Mouse (Mus musculus): ENCODE results near the gene Tmem242.
"Not testable (repeated sequence)": the region's sequence is repeated elsewhere in the genome, so short reads cannot be mapped to it uniquely, and the experiment has no call there.

The Tmem242 gene

DNA sequence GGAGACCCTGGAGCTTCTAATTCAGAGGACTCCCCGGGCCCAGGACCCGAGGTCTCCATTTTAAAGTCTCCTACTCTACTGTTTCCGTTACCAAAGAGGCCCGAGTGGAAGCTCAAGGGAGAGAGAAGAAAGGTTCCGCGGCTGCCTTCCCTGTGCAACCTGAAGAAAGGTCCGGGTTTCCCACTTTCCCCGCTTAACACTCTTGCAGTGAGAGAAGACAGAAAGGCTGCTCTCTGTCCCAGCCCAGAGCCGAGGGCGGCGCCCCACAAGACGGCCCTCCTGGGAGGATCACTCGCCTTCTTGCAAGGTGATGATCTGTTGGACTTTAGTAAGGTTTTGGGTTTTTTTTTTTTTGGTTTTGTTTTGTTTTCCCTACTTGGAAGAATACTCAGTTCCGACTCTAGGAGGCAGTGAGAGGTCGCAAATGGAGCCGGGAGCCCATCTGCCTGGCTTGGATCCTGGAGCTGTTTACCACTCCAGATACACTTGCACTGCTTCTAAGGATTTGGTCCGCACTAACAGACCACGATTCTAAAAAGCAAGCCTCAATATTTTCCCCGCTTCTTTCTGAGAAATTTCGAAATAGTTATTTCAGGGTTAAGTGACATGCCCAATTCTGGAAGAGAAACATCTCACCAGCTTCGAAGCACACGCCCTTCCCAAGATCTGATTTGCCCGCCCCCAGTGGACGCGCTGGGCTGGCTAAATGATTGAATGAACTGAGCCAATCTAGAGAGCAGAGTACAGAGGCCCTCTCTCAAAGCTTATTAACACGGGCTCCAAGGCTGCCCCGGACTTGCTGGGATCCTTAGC is at the start of gene Tmem242:
Tmem242 (minus strand) TSS at position 101 of the 813 bp plus-strand sequence.
- DNase-seq (ENCODE audit: low read depth, low spot score), result peak; percentile 96

DNA sequence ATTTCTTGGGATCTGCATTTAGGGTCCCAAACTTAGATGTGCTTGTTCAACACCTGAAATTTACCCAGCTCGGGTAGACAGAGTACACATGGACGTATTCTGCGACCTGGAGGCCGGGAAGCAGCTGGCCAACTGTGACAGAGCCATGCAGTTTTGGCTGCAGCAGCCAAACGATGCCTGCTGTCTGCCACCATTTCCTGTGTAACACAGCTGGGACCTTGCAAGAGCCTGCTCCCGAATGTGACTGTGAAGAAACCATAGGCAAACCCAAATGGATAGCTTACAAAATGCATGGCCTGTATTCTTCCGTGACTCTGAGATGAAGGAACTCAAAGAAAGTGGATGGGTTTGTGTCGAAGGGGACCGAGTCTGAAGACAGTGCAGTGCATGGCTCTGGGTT is 48.1 kb upstream of the Tmem242 start:
- DNase-seq (ENCODE audit: low read depth, low spot score), result no peak

DNA sequence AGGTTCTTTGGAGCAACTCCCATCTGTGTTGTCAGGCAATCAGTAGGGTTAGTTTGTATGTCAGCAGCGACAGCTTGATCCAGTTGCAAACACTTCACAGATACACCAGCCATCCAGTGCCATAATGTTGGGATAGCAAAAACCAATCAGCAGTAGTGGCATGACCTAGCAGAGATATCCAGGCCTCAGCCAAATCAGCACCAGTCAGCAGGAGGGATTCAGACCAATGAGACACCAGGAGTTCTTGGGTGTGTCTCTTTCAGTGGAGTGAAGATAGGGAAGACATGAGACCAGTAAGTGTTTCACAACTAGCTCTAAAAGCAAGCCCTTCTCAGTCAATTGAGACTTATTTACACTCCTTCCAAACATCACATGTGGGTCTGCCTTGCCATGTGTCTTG is 44.6 kb upstream of the Tmem242 start:
- no peak for DNase-seq (ENCODE audit: low read depth, low spot score)

DNA sequence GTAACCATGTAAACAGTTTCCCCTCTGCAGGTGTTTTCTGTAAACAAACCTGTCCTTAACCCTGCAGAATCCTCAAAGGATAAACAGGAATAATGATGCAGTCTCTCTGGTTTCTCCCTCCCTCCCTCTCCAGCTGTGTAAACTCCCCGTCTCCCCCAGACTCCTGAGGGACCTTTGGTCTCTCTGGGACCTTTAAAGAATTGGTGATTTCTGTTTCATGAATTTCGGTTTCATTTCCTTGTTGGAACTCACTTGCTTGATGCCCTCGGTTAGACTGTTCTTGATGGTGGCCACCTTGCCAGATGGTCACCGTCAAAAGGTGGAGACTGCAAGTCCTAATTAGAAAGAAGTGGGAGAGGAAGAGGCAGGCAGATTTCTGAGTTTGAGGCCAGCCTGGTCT is 43.4 kb upstream of the Tmem242 start:
- DNase-seq (ENCODE audit: low read depth, low spot score), result no peak

DNA sequence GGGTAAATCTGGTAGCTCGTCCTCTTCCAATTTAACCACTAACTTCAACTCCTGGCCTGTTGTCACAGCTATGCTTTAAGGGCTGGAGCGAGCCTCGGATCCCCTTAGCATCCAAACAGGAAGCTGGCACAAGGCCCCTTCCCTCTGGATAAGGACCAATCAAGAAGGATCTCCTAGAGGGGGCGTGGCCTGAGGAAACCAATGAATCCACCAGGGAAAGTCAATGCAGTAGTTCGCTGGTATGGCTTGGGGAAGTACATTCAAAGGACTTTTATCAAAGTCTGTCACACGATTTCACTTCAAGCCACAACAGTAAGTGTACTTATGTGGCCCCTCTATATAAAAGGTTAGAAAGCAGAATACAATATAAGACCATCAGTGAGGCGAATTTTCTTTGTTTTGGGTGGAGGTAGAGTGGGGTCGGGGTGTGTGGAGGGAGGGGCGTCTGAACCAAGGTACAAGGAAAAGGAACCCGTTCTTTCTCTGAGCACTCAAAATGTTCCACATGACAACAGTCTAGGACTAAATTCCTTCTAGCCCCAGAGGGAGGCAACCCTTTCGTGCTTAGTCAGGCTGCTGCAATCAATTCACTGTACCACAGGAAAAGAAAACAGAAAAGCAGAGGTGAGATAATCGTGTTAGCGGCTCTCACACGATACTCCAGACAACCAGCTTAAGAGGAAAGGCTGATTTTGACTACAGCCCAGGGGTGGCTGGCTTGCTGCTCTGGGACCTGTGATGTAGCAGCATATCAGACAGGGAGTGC is 36.1 kb upstream of the Tmem242 start:
- no peak for DNase-seq (ENCODE audit: low read depth, low spot score)

DNA sequence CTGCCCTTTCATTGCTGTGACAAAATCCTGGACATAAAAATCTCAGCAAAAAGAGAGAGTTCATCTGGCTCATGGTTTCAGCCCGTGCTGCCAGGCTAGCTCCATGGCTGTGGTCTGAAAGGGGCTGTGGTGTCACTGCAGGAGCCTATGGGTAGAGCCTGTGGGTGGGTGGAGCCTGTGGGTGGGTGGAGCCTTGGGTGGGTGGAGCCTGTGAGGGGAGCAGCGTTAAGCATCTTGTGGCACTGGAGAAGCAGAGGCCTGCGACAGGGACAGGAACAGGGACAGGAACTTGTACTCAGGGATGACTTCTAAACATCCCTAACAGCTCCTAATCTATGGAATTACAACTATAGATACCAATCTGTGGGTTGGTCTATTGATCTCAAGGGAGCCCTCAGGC is 32.2 kb upstream of the Tmem242 start:
- DNase-seq (ENCODE audit: low read depth, low spot score), result no peak

DNA sequence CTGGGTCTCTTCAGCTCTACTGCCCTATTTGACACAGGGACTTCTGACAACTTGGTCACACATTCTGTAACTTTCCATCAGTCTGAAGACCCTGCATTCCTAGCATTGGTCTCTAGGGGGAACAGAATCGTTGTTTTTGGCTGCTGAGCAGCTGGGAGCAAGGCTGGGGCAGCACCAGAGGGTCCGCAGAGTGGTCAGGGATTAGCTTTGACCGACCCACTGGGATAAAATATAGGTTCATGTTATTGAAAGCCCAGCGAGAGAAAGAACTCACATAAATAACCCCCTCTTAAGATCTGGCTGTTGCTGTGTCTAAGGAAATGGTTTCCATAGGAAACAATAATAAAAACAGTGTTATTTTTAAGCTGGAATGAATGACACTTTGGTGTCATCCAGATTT is 27.1 kb upstream of the Tmem242 start:
- DNase-seq (ENCODE audit: low read depth, low spot score), result no peak

DNA sequence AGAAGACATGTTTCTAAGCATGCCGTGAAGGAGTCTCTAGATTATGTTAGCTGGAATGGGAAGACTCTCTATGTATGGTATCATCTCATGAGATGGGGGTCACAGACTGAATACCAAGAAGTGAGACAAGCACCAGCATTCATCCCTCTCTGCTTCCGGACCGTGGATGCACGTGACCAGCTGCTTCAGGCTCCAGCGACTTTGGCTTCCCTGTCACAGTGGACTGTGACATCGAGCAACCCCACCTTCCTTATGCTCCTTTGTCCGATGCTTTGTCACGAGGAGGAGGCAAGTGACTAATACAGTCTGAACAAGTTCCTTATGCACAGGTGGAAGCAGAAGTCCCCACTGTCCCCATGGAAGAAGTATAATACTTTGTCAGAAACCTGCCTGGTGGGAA is 26.7 kb upstream of the Tmem242 start:
- DNase-seq (ENCODE audit: low read depth, low spot score), result no peak

DNA sequence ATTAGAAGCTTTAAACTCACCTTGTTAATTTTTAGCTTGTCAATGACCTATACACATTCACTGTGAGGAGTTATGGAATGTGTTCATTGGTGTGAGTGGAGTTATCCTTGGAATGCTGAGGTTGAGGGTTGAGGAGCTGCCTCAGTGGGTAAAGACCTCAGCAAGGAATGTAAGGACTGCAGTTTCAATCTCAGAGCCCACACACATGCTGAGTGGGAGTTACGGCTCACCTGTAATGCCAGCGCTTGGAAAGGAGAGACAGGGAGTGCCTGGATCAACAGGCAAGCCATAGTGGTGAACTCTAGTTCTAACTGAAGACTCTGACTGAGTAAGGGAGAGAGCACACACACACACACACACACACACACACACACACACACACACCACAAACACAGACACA is 23.9 kb upstream of the Tmem242 start:
- DNase-seq (ENCODE audit: low read depth, low spot score), result no peak

DNA sequence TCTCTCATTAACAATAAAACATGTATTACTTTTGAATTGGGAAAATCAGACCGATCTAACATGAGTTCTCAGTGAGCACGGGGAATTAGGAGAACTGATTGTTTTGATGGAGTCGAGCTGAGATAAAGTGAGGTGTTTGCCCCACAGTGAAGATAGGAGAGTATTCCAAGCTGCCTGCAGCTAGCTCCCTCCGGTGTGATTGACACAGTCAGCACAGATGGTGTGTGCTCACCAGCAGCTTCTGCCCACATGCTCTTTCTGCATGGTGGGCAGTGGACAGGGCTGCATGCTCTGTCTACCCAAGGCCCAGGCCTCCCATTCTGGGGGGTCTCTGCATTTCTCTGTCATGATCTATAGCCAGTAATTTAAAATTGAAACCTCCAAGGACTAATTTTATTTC is 13.6 kb upstream of the Tmem242 start:
- peak; percentile 45 for DNase-seq (ENCODE audit: low read depth, low spot score)

DNA sequence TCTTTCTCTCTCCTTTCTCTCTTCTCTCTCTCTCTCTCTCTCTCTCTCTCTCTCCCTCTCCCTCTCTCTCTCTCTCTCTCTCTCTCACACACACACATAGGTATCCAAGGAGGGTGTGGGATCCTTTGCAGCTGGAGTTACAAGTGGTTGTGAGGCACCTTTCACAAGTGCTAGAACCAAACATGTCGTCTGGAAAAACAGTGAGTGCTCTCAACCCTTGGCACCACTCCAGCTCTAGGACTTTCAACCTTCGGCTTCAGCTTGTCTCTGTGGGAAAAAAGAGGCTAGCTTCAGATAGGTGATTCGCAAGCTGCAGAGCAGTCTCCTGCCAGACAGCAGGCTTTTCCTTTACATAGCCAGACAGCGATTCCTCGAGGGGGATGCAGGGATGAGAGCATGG is 3.7 kb upstream of the Tmem242 start:
- no peak for DNase-seq (ENCODE audit: low read depth, low spot score)

DNA sequence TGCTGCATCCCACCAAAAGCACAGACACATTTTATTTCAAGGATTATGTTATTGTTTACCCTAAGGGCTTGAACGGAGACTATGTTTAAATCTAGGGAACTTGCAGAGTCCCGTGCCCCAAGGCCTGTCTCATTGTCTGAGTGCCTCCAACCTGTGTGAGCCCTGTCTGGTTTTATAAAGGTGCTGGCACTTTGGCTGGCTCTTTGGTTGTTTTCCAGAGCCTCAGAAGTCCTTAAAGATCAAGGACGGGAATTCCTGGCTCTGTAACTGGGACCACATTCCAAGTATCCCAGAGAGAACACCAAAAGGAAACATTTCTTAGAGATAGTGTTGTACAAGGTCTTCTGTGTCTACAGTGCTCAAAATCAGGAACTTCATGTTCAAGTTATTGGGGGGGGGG is 3.2 kb upstream of the Tmem242 start:
- DNase-seq (ENCODE audit: low read depth, low spot score), result no peak

DNA sequence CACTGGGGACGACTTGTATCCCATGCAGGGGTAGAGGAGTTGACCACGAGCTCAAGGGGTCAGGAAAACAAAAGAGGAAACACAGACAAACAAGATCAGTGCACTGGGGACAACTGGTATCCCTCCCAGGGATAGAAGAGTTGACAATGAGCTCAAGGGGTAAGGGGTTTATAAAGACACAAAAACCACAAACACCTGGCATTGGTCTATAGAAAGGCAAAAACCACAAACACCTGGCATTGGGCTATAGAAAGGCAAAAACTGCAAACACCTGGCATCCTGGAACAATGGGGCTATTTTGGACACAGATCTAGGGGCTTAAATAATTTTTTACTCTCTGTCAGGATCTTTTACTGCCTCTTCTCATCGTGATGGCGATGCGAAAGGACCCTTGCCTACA is 2.3 kb upstream of the Tmem242 start:
- not testable (repeated sequence) for DNase-seq (ENCODE audit: low read depth, low spot score)

DNA sequence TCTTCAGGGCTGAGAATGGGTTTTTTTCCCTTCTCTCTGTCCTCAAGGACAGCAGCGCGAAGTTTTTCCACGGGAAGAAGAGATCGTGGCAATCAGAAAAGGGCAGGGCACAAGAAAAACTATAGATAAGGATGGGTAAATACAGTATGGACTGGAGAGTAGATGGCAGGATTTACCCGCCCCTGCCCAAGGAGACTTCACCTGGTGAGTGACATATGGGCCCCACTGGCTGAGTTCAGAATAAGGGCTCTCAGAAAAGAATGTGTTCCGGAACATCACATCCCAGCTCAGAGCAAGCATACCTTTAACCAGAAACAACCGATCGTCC is 264 bp downstream of the Tmem242 start:
- no peak for DNase-seq (ENCODE audit: low read depth, low spot score)

DNA sequence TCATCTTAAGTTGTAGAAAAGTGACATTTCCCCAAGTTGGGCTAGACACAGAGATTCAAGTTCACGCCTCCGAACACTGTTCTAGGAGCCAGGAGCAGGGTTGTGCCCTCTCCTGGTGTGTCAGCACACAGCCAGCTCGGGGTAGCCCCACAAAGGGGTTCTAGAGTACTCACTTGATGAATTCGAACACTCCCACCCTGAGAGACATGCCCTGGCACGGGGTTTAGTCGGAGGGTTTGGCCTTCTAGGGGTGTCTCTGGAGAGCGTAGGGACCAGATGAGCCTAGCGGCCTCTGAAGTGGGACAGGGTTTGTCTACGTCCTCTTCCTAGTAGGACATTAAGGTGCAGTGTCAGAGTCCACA is 10.3 kb downstream of the Tmem242 start:
- DNase-seq (ENCODE audit: low read depth, low spot score), result no peak

DNA sequence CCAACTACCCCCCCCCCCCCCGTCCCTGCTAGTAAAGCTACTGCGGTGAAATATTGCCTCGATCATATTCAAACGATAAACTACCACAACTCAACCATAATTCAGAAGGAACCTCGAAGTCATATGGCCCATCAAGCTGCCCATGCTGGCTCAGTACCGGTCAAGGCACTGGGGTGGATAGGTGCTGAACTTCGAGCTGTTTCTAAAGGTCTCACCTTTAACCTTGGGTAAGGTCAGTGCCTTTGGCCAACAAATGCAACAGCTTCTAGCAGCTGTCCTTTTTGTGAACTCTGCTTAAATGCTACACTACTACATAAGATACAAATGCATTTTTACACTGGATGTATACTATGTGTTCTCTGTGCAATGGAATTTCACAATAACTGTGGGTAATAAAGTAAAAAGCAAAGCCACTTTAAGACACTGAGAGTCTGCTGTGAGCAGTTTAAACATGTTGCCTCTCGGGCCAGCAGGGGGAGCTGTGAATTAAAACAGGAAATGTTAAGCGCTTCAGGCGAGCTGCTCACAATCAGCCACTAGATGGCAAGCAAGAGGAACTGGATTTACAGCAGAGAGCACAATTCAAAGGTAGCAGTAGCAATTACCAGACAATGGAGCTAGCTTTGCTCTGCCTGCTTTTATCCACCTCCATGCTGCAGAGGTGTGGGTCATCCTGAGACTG is 10.8 kb downstream of the Tmem242 start:
- peak; percentile 98 for DNase-seq (ENCODE audit: low read depth, low spot score)

DNA sequence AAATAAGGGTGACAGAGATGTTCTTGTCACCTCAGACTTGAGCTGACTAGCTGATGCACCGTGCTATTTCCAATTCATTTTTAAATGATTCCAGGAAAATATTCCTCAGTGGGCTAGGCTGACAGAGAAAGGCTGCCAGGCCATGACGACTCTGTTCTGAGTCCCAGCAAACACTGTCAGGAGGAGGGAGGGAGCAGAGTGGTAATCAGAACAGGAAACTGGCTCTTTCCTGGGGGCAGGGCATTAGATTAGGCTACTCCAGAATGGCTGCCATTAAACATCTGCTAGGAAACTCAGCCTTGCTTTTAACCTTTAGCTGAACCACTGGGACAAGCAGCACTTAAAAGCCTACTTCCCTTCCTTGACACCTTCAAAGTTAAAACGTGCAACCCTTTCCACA is 14.9 kb downstream of the Tmem242 start:
- no peak for DNase-seq (ENCODE audit: low read depth, low spot score)

DNA sequence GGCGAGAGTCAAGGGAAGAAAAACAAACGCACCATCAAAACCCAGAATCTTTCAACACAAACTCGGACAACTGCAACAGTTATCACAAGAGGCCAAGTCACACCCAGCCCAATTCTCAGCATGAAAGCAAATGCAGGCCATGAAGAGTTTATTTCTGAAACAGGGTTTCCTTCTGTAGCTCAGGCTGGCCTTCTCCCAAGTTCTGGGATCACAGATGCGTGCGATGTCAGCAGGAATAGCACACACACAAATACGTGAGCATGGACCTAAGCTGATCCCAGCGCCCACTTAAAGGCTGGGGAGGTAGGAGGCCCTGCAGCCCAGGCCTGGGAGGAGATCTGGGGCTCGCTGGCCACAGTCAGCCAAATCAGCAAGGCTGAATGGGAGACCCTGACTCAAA is 15.9 kb downstream of the Tmem242 start:
- peak; percentile 80 for DNase-seq (ENCODE audit: low read depth, low spot score)

DNA sequence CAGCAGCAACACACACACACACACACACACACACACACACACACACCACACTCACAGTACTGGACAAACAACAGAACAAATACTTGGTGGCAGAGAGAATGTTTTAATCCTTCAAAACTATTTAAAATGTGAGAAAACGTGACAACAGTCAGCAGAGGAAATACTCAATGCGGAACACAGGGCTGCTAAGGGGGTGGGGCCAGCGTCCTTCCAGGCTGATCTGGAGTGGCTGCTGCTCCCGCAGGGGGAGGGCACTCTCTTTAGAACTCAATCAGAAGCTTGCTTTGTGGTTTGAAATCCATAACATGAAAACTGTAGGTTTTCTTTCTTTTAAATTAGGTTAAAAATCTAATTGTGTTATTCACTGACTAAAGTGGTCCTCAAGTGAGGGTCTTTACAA is 18.2 kb downstream of the Tmem242 start:
- no peak for DNase-seq (ENCODE audit: low read depth, low spot score)

DNA sequence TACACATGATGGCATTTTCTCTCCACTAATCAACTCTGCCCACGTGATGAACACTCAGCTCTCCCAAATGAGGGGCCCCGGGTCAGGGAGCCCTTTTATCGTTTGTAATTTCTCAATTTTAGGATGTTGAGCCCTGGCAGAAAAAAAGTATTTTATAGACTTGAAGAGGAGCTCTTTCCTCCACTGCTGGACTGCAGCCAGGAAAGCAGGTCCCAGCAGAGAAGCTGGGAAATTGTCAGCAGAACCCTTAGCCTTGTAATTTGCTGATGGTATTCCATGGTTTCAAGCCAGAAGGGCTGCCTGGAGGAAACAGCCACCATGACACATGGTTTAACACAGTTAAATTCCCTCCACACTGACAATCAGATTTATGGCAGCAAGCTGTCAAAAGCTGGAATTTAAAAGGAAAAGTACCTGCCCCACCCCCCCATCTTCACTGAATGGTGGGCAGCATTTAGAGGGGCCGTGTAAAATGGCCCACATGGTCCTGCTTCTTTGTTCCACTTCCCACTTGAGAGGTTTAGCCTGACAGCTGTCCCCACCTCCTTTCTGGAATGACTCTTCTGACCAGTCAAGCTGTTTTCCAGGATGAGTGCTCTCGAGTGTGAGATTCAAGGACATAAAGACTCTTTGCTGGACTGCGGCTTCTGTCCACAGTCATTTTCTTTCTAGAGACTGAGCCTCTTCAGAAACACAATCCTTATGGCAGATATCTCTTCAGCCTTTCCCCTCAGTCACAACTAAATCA is 20.1 kb downstream of the Tmem242 start:
- DNase-seq (ENCODE audit: low read depth, low spot score), result no peak

DNA sequence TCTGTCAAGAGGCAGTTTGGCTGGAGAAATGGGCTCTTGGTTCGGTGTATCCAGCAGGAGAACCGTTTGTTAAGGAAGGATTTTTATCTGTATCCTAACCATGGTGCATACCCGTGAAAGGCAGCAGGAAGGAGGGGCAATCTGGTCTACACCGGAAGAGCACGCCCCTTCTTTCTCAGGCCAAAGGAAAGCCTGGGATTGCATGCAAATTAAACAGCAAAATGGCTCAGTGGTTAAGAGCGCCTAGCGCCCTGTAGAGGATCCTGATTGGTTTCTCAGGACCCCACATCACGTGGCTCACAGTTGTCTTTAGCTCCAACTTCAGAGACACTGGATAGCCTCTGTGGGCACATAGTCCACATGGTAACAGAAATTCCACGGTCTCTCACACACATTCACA is 21.0 kb downstream of the Tmem242 start:
- no peak for DNase-seq (ENCODE audit: low read depth, low spot score)

DNA sequence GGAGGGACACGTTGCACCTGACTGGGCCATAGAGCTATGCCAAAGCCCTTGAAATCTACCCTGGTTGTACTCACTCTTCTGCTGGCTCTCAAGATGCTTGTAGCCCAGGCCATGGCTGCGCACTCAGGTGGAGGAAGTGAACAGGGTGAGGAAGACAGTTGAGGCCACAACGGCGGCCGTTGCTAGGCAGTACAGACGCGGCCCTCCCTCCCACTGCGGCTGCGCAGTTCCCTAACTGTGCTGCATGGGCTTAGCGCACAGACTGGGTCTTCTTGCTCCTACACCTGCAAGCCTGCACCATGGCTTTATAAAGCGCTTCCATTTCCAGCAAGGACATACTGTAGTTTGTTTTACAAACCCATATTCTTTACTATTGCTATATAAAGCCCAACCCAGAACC is 21.5 kb downstream of the Tmem242 start, which contains the start of gene Ldhal6b:
Ldhal6b (minus strand) TSS at position 223 of the 400 bp plus-strand sequence.
- DNase-seq (ENCODE audit: low read depth, low spot score), result no peak
